Mouse (Mus musculus): ENCODE data around the gene Cldn10.
A peak's percentile ranks its signal among the peaks of the same experiment; 100 is the strongest.

Cldn10 gene

GRCm38 (mm10) chr14:118913651-118914050, 125.9 kb downstream of the Cldn10 start:
- DNase-seq = no peak

- DNase-seq = no peak
These were observed 131.3 kb downstream of the Cldn10 start for GRCm38 (mm10) chr14:118919025-118919424.

GRCm38 (mm10) chr14:118920654-118921053, 132.9 kb downstream of the Cldn10 start:
- no peak for DNase-seq

- no peak for DNase-seq
These were observed 134.5 kb downstream of the Cldn10 start for GRCm38 (mm10) chr14:118922251-118922650.

DNA sequence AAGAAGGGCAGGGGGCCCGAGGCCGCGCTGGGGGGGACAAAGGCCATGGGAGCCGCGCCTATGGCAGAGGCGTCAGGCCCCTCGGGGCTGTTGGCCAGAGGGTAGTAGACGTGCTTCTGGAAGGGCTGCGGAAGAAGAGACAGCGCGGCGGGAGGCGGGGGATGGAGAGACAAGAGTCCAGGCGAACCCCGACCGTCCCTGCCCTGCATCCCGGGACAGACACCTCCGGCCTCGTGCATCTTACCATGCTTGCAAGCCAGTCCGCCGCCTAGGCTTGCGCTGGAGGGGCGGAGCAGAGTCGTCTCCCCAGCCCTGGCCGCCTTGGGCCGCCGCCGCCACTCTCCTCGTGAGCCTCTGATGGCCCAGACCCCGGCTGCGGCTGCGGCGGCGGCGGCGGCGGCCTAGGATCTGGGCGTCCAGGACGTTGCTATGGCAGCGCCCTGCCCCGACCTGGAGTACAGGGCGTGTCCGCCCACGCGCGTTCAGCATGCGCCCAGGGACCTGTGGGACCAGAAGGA, 135.0 kb downstream of the Cldn10 start:
- DNase-seq = peak; percentile 29

All from right cerebral cortex, postnatal 14 days (tissue).